Mouse (Mus musculus): ENCODE data around the gene Nr2f1.

Nr2f1 gene

GRCm38 (mm10) chr13:78178771-78179170 lies 20.8 kb downstream of the Nr2f1 start:
- DNase-seq: no peak

- no peak for DNase-seq
Measured at GRCm38 (mm10) chr13:78178021-78178420, 21.5 kb downstream of the Nr2f1 start.

GRCm38 (mm10) chr13:78177381-78177950 lies 22.1 kb downstream of the Nr2f1 start:
- DNase-seq: no peak

- peak; percentile 53 for DNase-seq
Measured at GRCm38 (mm10) chr13:78175821-78176380, 23.7 kb downstream of the Nr2f1 start.

GRCm38 (mm10) chr13:78174891-78175290 lies 24.7 kb downstream of the Nr2f1 start:
- no peak for DNase-seq

GRCm38 (mm10) chr13:78174191-78174590 lies 25.4 kb downstream of the Nr2f1 start:
- DNase-seq: no peak

GRCm38 (mm10) chr13:78172861-78173260 lies 26.7 kb downstream of the Nr2f1 start:
- no peak for DNase-seq

GRCm38 (mm10) chr13:78171984-78172636 lies 27.4 kb downstream of the Nr2f1 start:
- no peak for DNase-seq

DNA sequence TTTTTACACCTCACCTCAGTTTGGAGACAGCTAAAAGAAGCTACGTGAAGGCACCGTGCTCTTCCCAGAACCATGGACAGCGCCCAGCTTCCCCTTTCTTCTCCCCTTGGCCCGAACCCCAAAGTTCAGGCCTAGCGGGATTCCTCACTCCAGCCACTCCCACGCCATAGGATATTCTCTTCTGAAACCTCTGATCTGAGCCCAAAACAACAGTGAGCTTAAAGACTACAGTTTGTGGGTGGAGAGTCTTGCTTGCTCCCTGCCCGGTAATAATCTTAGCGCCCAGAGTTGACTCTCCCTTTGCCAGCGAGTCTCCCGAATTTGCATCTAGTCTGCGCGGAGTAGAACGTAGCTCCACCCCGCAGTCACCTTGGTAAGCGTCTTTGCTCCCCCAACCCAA lies 28.2 kb downstream of the Nr2f1 start:
- DNase-seq: peak; percentile 23

DNA sequence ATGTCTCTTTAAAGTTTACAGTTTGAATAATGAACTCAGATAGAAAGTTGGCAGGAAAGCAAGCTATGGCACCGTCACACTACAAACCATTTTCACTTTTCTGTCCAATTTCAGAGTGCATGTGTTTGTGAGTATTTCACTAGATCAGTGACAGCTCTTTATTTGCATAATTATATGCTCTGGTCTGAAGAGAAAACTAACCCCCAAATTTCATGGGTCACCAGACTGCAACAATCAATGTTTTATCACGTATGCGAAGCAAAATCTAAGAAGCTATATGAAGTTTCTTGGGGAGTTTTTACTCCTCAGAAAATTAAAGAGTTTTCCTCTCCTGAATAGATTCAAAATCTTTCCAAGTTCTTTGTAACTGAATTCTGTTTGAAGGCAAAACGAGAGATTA lies 31.4 kb downstream of the Nr2f1 start:
- DNase-seq: no peak

- DNase-seq: no peak
Measured at GRCm38 (mm10) chr13:78164941-78165340, 34.6 kb downstream of the Nr2f1 start.

- DNase-seq: peak; percentile 77
Measured at GRCm38 (mm10) chr13:78163087-78163958, 36.2 kb downstream of the Nr2f1 start.

DNA sequence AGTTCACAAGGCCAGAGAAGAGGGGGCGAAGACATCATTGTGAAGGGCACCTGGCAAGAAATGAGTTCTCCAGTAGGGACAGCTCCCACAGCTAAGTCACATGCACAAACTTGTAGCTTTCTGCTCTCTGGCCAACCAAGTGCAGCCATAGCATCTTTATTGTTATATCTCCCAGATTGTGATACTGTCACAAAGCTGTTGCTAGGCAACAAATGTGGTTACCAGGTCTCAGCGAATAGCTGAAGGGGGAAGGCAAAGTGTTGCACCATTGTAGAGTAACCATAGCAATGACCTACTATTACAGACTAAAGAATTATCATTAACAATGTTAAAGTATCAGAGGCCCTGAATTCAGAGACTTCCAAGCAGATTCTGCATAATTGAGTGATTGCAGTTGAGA lies 37.4 kb downstream of the Nr2f1 start:
- DNase-seq: no peak

DNA sequence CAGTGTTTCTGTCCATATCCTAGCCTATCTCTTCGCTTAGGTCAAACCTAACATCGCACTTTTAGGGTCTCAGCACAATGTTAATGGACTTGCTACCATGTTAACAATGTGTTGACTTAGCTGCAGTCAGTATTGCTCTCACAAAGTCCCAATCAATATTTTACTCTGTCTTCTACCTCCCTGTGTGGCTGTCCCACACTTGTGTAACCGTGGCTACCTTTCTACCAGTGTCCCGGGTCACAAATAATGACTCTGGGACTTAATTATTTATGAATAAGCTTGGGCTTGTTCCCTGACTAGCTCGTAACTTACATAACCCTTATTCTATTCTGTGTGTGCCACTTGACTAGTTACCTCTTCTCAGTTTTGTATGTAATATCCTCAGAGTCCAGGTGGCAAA lies 42.1 kb downstream of the Nr2f1 start:
- DNase-seq: no peak
